Mouse (Mus musculus): ENCODE results near the gene Prkacb. TPM values are rescaled to one million over a fixed set of nuclear protein-coding genes. Genes with fewer than 3 reads are reported as not detected.

The Prkacb gene
- polyA plus RNA-seq, 2 experiments = 6.1 to 10.9 TPM

GRCm38 (mm10) chr3:146780241-146780640, 32.5 kb downstream of the Prkacb start:
- H3K27me3 ChIP-seq (ENCODE audit: control insufficient read depth, insufficient read depth, low read length) = no peaks in the 10 kb centered on the region
- H3K4me1 ChIP-seq (replicated peaks; ENCODE audit: control insufficient read depth in 2 of 2, insufficient read depth in 2 of 2, low read length in 1 of 2) = peaks cover 5 to 11% of the 10 kb centered on the region in 2 experiments; a peak in 3 of 4 replicates
- no peak for TF ChIP-seq CTCF (IDR thresholded peaks at IDR 0.05; ENCODE audit: low read depth)
- TF ChIP-seq EP300 (IDR thresholded peaks at IDR 0.05; ENCODE audit: low read depth) = no peak
- WGBS (ENCODE audit: insufficient replicate concordance) = 71% methylated on average over 3 of the region's 3 CpGs
- H3K27ac ChIP-seq = no peak overlapping the region
- H3K9ac ChIP-seq (replicated peaks) = no peak overlapping the region
- no peak overlapping the region for H3K4me3 ChIP-seq (ENCODE audit: insufficient read depth in 1 of 2, low read depth in 2 of 2, low read length in 2 of 2)
- ATAC-seq (ENCODE audit: insufficient read depth) (no peak), DNase-seq (ENCODE audit: low read depth in 3 of 3, low spot score in 3 of 3) (no peak)
- H3K4me2 ChIP-seq (ENCODE audit: low read depth) = no peak overlapping the region
- no peaks in the 10 kb centered on the region for H3K9me3 ChIP-seq (ENCODE audit: control insufficient read depth, low read length)
- no peaks in the 10 kb centered on the region for H3K36me3 ChIP-seq (replicated peaks; ENCODE audit: control insufficient read depth, insufficient read depth, low read depth)

- H3K4me1 ChIP-seq (replicated peaks; ENCODE audit: control insufficient read depth in 2 of 2, insufficient read depth in 2 of 2, low read length in 1 of 2) = peaks cover 5 to 9% of the 10 kb centered on the region in 2 experiments; a peak in 3 of 4 replicates
- 64% methylated on average over 8 of the region's 8 CpGs for WGBS (ENCODE audit: insufficient replicate concordance)
- H3K9me3 ChIP-seq (ENCODE audit: control insufficient read depth, low read length) = no peaks in the 10 kb centered on the region
- H3K4me2 ChIP-seq (ENCODE audit: low read depth) = no peak overlapping the region
- no peak for ATAC-seq (ENCODE audit: insufficient read depth)
- no peaks in the 10 kb centered on the region for H3K27me3 ChIP-seq (ENCODE audit: control insufficient read depth, insufficient read depth, low read length)
- H3K27ac ChIP-seq = no peak overlapping the region
- DNase-seq (ENCODE audit: low read depth in 3 of 3, low spot score in 3 of 3) = no peak
- TF ChIP-seq EP300 (IDR thresholded peaks at IDR 0.05; ENCODE audit: low read depth) (no peak), CTCF (IDR thresholded peaks at IDR 0.05; ENCODE audit: low read depth) (no peak)
- H3K9ac ChIP-seq (replicated peaks) = no peak overlapping the region
- no peak overlapping the region for H3K4me3 ChIP-seq (ENCODE audit: insufficient read depth in 1 of 2, low read depth in 2 of 2, low read length in 2 of 2)
- no peaks in the 10 kb centered on the region for H3K36me3 ChIP-seq (replicated peaks; ENCODE audit: control insufficient read depth, insufficient read depth, low read depth)
Observed at GRCm38 (mm10) chr3:146778913-146779312, 33.9 kb downstream of the Prkacb start.

GRCm38 (mm10) chr3:146778451-146778850, 34.3 kb downstream of the Prkacb start:
- 72% methylated on average over 2 of the region's 2 CpGs for WGBS (ENCODE audit: insufficient replicate concordance)
- H3K4me2 ChIP-seq (ENCODE audit: low read depth) = no peak overlapping the region
- no peaks in the 10 kb centered on the region for H3K9me3 ChIP-seq (ENCODE audit: control insufficient read depth, low read length)
- H3K27me3 ChIP-seq (ENCODE audit: control insufficient read depth, insufficient read depth, low read length) = no peaks in the 10 kb centered on the region
- H3K4me1 ChIP-seq (replicated peaks; ENCODE audit: control insufficient read depth in 2 of 2, insufficient read depth in 2 of 2, low read length in 1 of 2) = peaks cover 5 to 9% of the 10 kb centered on the region in 2 experiments; a peak in 3 of 4 replicates
- DNase-seq (ENCODE audit: low read depth in 3 of 3, low spot score in 3 of 3) (no peak), ATAC-seq (ENCODE audit: insufficient read depth) (no peak)
- no peak overlapping the region for H3K4me3 ChIP-seq (ENCODE audit: insufficient read depth in 1 of 2, low read depth in 2 of 2, low read length in 2 of 2)
- no peaks in the 10 kb centered on the region for H3K36me3 ChIP-seq (replicated peaks; ENCODE audit: control insufficient read depth, insufficient read depth, low read depth)
- no peak overlapping the region for H3K9ac ChIP-seq (replicated peaks)
- no peak overlapping the region for H3K27ac ChIP-seq
- TF ChIP-seq EP300 (IDR thresholded peaks at IDR 0.05; ENCODE audit: low read depth) (no peak), CTCF (IDR thresholded peaks at IDR 0.05; ENCODE audit: low read depth) (no peak)

GRCm38 (mm10) chr3:146776711-146777110, 36.1 kb downstream of the Prkacb start:
- H3K27ac ChIP-seq = no peak overlapping the region
- H3K4me2 ChIP-seq (ENCODE audit: low read depth) = no peak overlapping the region
- WGBS (ENCODE audit: insufficient replicate concordance) = 18% methylated on average over 5 of the region's 5 CpGs
- peaks cover 5 to 9% of the 10 kb centered on the region in 2 experiments; a peak in 3 of 4 replicates for H3K4me1 ChIP-seq (replicated peaks; ENCODE audit: control insufficient read depth in 2 of 2, insufficient read depth in 2 of 2, low read length in 1 of 2)
- ATAC-seq (ENCODE audit: insufficient read depth) (no peak), DNase-seq (ENCODE audit: low read depth in 3 of 3, low spot score in 3 of 3) (no peak)
- no peak overlapping the region for H3K9ac ChIP-seq (replicated peaks)
- no peak for TF ChIP-seq EP300 (IDR thresholded peaks at IDR 0.05; ENCODE audit: low read depth)
- TF ChIP-seq CTCF (IDR thresholded peaks at IDR 0.05; ENCODE audit: low read depth) = no peak
- H3K9me3 ChIP-seq (ENCODE audit: control insufficient read depth, low read length) = no peaks in the 10 kb centered on the region
- no peaks in the 10 kb centered on the region for H3K27me3 ChIP-seq (ENCODE audit: control insufficient read depth, insufficient read depth, low read length)
- no peaks in the 10 kb centered on the region for H3K36me3 ChIP-seq (replicated peaks; ENCODE audit: control insufficient read depth, insufficient read depth, low read depth)
- no peak overlapping the region for H3K4me3 ChIP-seq (ENCODE audit: insufficient read depth in 1 of 2, low read depth in 2 of 2, low read length in 2 of 2)

- Histone ChIP-seq H3K27me3 (ENCODE audit: control insufficient read depth, insufficient read depth, low read length) (no peaks in the 10 kb centered on the region), H3K27ac (no peak overlapping the region), H3K4me1 (replicated peaks; ENCODE audit: control insufficient read depth in 2 of 2, insufficient read depth in 2 of 2, low read length in 1 of 2) (peaks cover 2 to 10% of the 10 kb centered on the region in 2 experiments; a peak in 2 of 4 replicates), H3K9me3 (ENCODE audit: control insufficient read depth, low read length) (no peaks in the 10 kb centered on the region), H3K9ac (replicated peaks) (no peak overlapping the region), H3K4me3 (ENCODE audit: insufficient read depth in 1 of 2, low read depth in 2 of 2, low read length in 2 of 2) (no peak overlapping the region), H3K4me2 (ENCODE audit: low read depth) (no peak overlapping the region; the same call in 1 of the 2 replicates), H3K36me3 (replicated peaks; ENCODE audit: control insufficient read depth, insufficient read depth, low read depth) (no peaks in the 10 kb centered on the region)
- DNase-seq (ENCODE audit: low read depth in 3 of 3, low spot score in 3 of 3) (no peak), ATAC-seq (ENCODE audit: insufficient read depth) (no peak)
- TF ChIP-seq CTCF (IDR thresholded peaks at IDR 0.05; ENCODE audit: low read depth) (no peak), EP300 (IDR thresholded peaks at IDR 0.05; ENCODE audit: low read depth) (no peak)
- 60% methylated on average over 2 of the region's 2 CpGs for WGBS (ENCODE audit: insufficient replicate concordance)
Observed at GRCm38 (mm10) chr3:146770853-146771252, 41.9 kb downstream of the Prkacb start.

Measured in liver, embryonic 14.5 days (tissue).